Mouse (Mus musculus): ENCODE results near the gene Shroom3.

The Shroom3 gene

GRCm38 (mm10) chr5:92751488-92751887, 68.3 kb downstream of the Shroom3 start:
- DNase-seq (ENCODE audit: low spot score in 2 of 2) = no peak

DNA sequence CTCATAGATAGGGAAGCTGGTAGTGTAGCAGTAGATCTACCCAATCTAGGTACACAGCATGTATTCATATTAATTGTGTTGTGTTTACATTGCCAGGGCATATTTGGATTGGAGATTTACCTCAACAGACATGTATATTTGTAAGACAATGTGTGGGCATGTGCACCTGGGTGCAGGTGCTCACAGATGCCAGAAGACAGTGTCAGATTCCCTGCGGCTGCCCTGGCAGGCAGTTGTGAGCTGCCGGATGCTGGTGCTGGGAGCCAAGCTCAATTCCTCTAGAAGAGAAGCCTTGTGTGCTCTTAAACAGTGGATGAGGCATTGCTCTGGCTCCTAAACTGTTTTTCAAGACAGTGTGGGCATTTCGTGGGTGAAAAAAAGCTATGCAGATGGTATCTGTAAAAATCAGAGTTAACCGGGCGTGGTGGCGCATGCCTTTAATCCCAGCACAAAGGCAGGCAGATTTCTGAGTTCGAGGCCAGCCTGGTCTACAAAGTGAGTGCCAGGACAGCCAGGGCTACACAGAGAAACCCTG, 72.1 kb downstream of the Shroom3 start:
- DNase-seq (ENCODE audit: low spot score in 2 of 2) = no peak

DNA sequence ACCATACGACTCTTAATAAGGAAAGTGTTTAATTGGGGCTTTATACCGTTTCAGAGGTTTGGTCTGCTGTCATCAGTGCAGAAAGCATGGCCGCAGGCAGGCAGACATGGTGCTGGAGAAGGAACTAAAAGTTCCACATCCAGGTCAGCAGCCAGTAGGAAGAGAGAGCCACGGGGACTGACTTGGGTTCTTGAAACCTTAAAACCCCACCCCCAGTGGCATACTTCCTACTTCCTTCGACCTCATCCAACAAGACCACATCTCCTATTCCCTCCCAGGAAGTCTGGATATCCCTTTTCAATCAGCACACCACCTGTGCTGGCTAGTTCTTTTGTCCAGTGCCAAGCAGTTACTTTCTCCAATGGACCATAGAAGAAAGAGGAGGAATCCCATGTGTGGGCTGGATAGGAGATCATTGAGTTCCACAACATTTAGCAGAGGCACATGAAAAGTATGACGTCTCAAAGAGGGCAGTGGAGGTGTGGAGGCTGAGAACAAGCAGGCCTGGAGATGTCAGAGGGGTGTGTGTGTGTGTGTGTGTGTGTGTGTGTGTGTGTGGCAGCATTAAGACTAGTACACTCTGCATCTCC, 76.0 kb downstream of the Shroom3 start:
- DNase-seq (ENCODE audit: low spot score in 2 of 2) = no peak

- no peak for DNase-seq (ENCODE audit: low spot score in 2 of 2)
Measured at GRCm38 (mm10) chr5:92760542-92760941, 77.3 kb downstream of the Shroom3 start.

- DNase-seq (ENCODE audit: low spot score in 2 of 2) = no peak
Measured at GRCm38 (mm10) chr5:92761615-92762353, 78.5 kb downstream of the Shroom3 start.

- no peak for DNase-seq (ENCODE audit: low spot score in 2 of 2)
Measured at GRCm38 (mm10) chr5:92762425-92762824, 79.2 kb downstream of the Shroom3 start.

GRCm38 (mm10) chr5:92763546-92763952, 80.3 kb downstream of the Shroom3 start:
- DNase-seq (ENCODE audit: low spot score in 2 of 2) = no peak

DNA sequence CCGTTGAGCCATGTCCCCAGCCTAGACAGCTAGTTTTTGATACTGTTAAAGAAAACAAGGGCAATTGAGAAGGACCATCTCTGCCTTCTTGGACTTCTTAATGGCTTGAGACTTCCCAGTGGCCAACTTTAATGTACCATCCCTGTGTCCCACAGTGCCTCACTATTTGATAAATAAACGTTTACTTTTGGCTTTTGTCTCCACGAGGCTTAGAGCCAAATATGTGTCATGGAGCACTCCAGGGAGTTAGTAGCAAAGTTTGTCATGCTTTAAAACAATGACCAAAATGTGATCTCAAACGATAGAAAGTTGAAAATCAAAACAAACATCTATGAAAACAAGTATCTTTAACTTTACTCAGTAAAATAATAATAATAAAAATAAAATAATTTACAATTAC, 83.1 kb downstream of the Shroom3 start:
- DNase-seq (ENCODE audit: low spot score in 2 of 2) = no peak

- DNase-seq (ENCODE audit: low spot score in 2 of 2) = no peak
Measured at GRCm38 (mm10) chr5:92767194-92767777, 84.1 kb downstream of the Shroom3 start.

GRCm38 (mm10) chr5:92767857-92768291, 84.6 kb downstream of the Shroom3 start:
- no peak for DNase-seq (ENCODE audit: low spot score in 2 of 2)

- DNase-seq (ENCODE audit: low spot score in 2 of 2) = no peak
Measured at GRCm38 (mm10) chr5:92773821-92774220, 90.6 kb downstream of the Shroom3 start.

DNA sequence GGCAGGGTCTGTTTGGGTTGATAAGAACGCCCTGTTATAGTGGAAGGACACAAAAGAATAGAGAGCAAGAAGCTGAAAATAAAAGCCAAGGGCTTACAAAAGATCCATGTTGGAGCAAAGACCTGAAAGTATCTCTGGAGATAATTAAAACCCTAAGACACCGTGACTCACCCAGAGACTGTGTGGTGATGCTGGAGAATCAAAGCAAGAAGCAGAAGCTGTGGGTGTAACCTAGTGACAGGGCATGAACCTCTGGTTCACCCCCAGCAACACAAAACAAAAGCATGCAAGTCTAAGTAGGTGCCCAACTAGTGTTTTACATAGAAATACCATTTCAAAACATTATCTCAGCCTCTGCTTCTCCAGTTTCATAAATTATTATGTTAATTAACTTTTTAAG, 91.2 kb downstream of the Shroom3 start:
- DNase-seq (ENCODE audit: low spot score in 2 of 2) = no peak

DNA sequence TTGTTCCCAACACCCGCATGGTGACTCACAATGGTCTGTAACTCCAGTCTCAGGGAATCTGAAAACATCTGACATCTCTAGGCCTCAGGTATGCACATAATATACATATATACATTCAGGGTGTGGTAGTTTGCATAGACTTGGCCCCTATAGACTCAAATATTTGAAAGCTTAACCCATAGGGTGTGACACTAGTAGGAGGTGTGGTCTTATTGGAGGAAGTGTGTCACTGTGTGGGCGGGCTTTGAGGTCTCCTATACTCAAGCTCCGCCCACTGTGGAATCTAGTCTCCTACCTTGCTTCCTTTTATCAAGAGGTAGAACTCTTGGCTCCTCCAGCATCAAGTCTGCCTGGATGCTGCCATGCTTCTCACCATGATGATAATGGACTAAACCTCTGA, 91.7 kb downstream of the Shroom3 start:
- DNase-seq (ENCODE audit: low spot score in 2 of 2) = no peak

GRCm38 (mm10) chr5:92778395-92778794, 95.2 kb downstream of the Shroom3 start:
- DNase-seq (ENCODE audit: low spot score in 2 of 2) = no peak

DNA sequence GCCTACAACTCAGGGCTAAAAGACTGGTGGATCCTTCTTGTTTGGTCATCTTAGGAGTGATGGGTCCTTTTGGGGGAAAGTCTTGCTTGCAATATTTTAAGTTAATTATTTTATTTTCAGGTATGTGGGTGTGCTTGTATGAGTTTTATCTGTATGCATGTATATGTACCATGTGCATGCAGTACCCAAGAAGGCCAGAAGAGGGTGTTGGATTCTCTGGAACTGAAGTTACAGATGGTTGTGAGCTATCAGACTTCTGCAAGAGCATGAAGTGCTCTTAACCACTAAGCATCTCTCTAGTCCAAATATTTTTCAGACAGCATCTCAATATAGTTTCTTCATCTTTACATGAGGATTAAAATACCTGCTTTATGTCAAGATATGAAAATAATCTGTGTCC, 97.8 kb downstream of the Shroom3 start:
- DNase-seq (ENCODE audit: low spot score in 2 of 2) = no peak

DNA sequence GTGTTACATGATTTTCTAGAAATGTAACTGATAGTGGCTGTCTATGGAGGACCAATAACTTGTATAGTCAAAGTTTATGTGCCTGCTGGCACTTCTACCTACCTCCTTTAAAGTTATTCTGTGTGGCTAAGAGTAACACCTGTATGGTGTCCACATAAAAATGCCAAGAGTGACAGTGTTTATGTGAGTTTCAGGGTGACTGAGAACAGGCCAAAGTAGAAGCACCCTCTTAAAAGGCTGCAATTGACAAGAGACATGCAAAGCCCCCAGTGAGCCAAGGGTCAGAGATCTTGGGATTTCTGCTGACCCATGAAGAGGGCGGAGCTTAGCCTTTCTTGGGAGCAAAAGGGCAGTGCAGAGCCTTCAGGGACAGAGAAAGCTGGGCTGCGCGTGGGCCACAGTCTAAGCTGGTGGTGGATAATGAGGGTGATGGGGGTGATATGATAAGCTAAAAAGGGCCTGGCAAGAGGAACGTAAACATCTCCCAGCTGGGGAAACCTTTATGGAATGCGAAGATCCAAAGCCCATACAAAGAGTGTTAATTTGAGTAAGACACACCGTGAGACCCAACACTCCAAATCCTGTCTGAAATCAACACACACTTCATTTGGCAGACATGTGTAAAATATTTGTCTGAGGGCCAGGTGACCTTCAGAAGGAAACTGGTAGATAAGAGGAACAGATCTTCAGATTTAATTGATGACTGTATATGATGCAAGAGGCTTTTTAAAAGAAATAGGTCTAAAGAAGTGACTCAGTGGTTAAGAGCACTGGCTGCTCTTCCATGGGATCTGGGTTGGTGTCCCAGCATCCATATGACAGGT, 101.0 kb downstream of the Shroom3 start:
- no peak for DNase-seq (ENCODE audit: low spot score in 2 of 2)

DNA sequence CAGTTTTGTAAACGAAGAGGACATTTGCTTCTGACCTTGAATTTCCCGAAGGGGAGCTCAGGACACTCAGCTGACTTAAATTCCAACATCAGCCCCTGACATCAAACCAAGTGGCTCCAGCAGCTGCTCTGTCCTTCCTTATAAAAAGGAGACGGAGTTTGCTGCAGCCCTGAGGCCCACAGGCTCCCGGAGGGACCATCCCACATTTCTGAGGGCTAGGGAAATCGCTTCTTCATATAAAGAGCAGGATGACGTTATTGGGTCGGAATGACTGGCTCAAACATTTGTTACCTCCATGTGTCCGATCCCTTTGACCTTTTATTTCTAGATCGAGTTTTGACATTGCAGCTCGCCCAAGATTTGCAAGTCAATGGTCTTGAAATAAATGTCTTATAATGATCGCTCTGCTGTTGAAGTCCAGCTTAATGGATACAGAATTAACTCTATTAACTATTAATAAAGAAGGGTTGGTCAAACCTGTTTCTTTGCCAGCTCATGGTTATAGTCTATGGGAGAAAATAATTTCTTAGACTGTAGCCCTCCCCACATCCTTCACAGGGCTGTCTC, 102.7 kb downstream of the Shroom3 start:
- no peak for DNase-seq (ENCODE audit: low spot score in 2 of 2)

DNA sequence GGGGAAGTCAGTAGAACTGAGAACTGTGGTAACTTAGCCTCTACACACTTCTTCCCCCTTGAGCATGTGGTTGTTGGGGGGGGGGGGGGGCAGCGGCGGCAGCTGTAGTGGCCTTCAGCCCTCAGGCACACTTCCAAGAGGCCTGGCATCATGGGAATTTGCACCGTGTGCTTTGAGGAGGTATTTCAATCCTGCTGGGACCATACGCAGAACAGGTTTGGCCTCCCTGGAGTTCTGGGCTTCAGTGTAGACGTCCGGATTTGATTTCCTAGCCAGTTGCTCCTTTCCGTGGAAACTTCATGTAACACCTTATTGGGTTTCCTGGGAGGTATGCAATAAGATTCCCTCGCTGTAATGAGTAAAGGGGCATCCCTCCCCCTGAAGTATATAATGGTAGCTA, 105.8 kb downstream of the Shroom3 start:
- DNase-seq (ENCODE audit: low spot score in 2 of 2) = no peak

- no peak for DNase-seq (ENCODE audit: low spot score in 2 of 2)
Measured at GRCm38 (mm10) chr5:92796089-92796990, 113.1 kb downstream of the Shroom3 start.

DNA sequence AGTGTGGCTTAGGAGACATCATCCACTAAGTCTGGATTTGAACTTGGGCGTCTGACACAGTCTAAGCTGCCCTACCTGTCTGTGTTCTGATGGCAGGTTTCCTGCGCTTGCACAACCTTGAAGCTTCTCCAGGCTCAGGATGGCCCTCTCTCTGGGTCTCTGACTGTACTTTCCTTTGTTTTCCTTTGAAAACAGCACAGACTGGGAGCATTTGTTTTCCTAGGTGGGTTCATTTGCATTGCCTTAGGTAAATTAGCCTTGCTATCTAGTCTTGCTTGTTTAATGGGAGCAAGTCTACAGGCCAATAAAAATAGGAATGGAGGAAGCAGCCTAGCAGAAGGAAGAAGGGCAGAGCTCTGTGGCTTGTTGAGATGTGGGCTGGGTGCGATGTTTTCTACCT, 114.7 kb downstream of the Shroom3 start:
- DNase-seq (ENCODE audit: low spot score in 2 of 2) = no peak

DNA sequence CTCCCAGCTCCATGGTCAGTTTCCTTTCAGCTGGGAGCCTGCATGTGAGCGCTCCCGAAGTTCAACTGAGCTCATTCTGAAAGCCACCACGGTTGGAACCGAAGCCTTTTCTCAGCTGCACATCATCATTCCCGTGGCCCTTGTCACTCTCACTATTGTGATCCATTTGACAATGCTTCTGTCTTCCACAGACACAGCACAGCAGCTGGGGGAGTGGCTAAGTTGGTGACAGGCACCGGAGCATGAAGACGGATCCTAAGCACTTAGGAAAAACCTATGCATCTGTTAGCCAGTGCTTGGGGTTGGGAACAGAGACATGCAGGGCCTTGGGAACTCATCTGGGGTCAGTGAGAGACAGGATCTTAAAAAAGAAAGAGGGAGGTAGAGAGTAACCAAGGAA, 121.1 kb downstream of the Shroom3 start:
- DNase-seq (ENCODE audit: low spot score in 2 of 2) = no peak

Measured in urinary bladder, postnatal 4 days (tissue).